9 mouse cellular contexts compared by ENCODE assay signal in the genomic region with DNA sequence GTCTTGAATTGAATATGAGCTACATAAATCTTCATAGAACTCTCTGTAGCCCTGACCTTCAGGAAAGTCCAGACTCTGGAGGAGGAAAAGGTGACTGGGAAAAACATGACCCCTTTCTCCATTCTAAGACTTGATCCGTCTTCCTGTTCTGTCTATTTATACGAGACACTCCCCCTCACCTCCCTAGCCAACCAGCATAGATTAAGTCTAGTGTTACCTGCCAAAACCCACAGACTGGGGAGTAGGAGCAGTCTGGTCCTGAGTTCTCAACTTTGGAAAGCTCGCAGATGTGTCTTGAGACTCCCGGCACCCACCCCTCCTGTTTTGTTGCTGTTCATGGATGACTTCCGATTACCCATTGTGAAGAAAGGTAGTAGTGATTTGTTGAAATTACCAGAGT.
DNase-seq lines count a peak whose midpoint lies in the region; ATAC-seq and TF ChIP-seq lines count a peak whose summit lies in the region.
"Had no signal": no experiment of that assay in that cellular context is flagged by ENCODE, and none has a peak within 500 bp of the region (broad histone marks: within the 10 kb centered on the region; RNA-seq: fewer than 3 reads in every experiment).

No protein-coding gene starts in this region.

- H3K9me3 ChIP-seq in neural tube, embryonic 15.5 days (replicated peaks): no peaks in the 10 kb centered on the region

- H3K4me1 ChIP-seq in neural tube, embryonic 15.5 days: no peaks in the 10 kb centered on the region

- H3K27me3 ChIP-seq in neural tube, embryonic 15.5 days (replicated peaks): no peaks in the 10 kb centered on the region

- ATAC-seq in granulocyte monocyte progenitor cell, adult 5-6 weeks (replicated peaks; ENCODE audit: poor library complexity, severe bottlenecking): no peak
- ATAC-seq in neural tube, embryonic 15.5 days (ENCODE audit: low FRiP score): no peak

- no peak overlapping the region for H3K4me3 ChIP-seq in left cerebral cortex, adult 2 months
- H3K4me3 ChIP-seq in neural tube, embryonic 15.5 days (replicated peaks): no peak overlapping the region

- 84% methylated on average over 5 of the region's 5 CpGs for WGBS in neural tube, embryonic 15.5 days

- H3K36me3 ChIP-seq in neural tube, embryonic 15.5 days: no peaks in the 10 kb centered on the region

- intact Hi-C loops in left cerebral cortex, adult 2 months (cut with DNase I): loop anchor here (5.0 kb wide), 1 partner anchor 166 kb away; a partner anchor contains a TSS

- no peak overlapping the region for H3K9ac ChIP-seq in neural tube, embryonic 15.5 days (replicated peaks)

- TF ChIP-seq CTCF in left cerebral cortex, adult 2 months (IDR thresholded peaks at IDR 0.05): no peak

- peak; percentile 13 for DNase-seq in embryo, embryonic 10.5 days (ENCODE audit: low spot score)
- no peak for DNase-seq in embryo, embryonic 10 days (ENCODE audit: low spot score)
- no peak for DNase-seq in left cerebral cortex, adult 2 months (ENCODE audit: extremely low spot score in 1 of 2, low spot score in 2 of 2)
- no peak for DNase-seq in left cerebral cortex, adult 18-20 months (ENCODE audit: low spot score in 2 of 2)
- DNase-seq in ZHBTc4 (ENCODE audit: low read depth, low spot score): peak; percentile 5
- DNase-seq in heart, postnatal 4 days: peak; percentile 10
- DNase-seq: cerebellum, postnatal 25 days had no signal

- no peak overlapping the region for H3K4me2 ChIP-seq in neural tube, embryonic 15.5 days

- H3K27ac ChIP-seq in left cerebral cortex, adult 2 months: peak overlapping the region; percentile 86
- H3K27ac ChIP-seq in neural tube, embryonic 15.5 days (replicated peaks): no peak overlapping the region

Comparison
In these comparisons a context has a peak if more than half of its experiments do, and no peak if none do; other contexts are left out.
1. DNase-seq: peak in embryo, embryonic 10.5 days (single experiment), ZHBTc4 (single experiment) and heart, postnatal 4 days (single experiment); none in embryo, embryonic 10 days (single experiment), left cerebral cortex, adult 2 months (0 of 2) and left cerebral cortex, adult 18-20 months (0 of 2).